Mouse (Mus musculus): ENCODE measurements around the gene Adarb1.

- TF ChIP-seq CTCF (IDR thresholded peaks at IDR 0.05; ENCODE audit: control insufficient read depth, insufficient read depth, insufficient read length) (no peak), FOSL1 (IDR thresholded peaks at IDR 0.05; ENCODE audit: insufficient read depth, low read length, poor library complexity, severe bottlenecking) (no peak)
Observed at GRCm38 (mm10) chr10:77438021-77438420, 20.0 kb upstream of the Adarb1 start.
